Mouse (Mus musculus) c-Kit-negative CD71-positive TER-119-positive erythroid progenitor cells, embryonic 14.5 days (primary cell): Measurements from ENCODE around the gene Kcnn3.
A peak's percentile ranks its signal among the peaks of the same experiment; 100 is the strongest.

ENCODE experiments used
- DNase-seq: peaks from one replicate; pipeline ENCODE4 v3.0.0-alpha.2; 2013; ENCODE audit warnings: low read depth, low spot score

The Kcnn3 gene

GRCm38 (mm10) chr3:89565371-89565770 lies 45.4 kb downstream of the Kcnn3 start:
- no peak for DNase-seq

GRCm38 (mm10) chr3:89569058-89569457 lies 49.1 kb downstream of the Kcnn3 start:
- DNase-seq: peak; percentile 9

- no peak for DNase-seq
These were observed 49.9 kb downstream of the Kcnn3 start for GRCm38 (mm10) chr3:89569707-89570324.

GRCm38 (mm10) chr3:89570362-89570761 lies 50.4 kb downstream of the Kcnn3 start:
- DNase-seq: no peak

GRCm38 (mm10) chr3:89574260-89574659 lies 54.3 kb downstream of the Kcnn3 start:
- DNase-seq: no peak

GRCm38 (mm10) chr3:89576381-89576780 lies 56.4 kb downstream of the Kcnn3 start:
- no peak for DNase-seq

GRCm38 (mm10) chr3:89577154-89577553 lies 57.2 kb downstream of the Kcnn3 start:
- no peak for DNase-seq

- DNase-seq: no peak
These were observed 58.1 kb downstream of the Kcnn3 start for GRCm38 (mm10) chr3:89578083-89578482.

- DNase-seq: no peak
These were observed 58.8 kb downstream of the Kcnn3 start for GRCm38 (mm10) chr3:89578803-89579202.

- no peak for DNase-seq
These were observed 64.3 kb downstream of the Kcnn3 start for GRCm38 (mm10) chr3:89584254-89584653.

GRCm38 (mm10) chr3:89588436-89588835 lies 68.5 kb downstream of the Kcnn3 start:
- no peak for DNase-seq

- DNase-seq: no peak
These were observed 69.4 kb downstream of the Kcnn3 start for GRCm38 (mm10) chr3:89589321-89589720.

GRCm38 (mm10) chr3:89590386-89590785 lies 70.4 kb downstream of the Kcnn3 start:
- DNase-seq: no peak

- DNase-seq: no peak
These were observed 71.5 kb downstream of the Kcnn3 start for GRCm38 (mm10) chr3:89591461-89591860.

- DNase-seq: no peak
These were observed 72.8 kb downstream of the Kcnn3 start for GRCm38 (mm10) chr3:89592809-89593208.

GRCm38 (mm10) chr3:89593524-89593923 lies 73.6 kb downstream of the Kcnn3 start:
- DNase-seq: no peak

GRCm38 (mm10) chr3:89598361-89598760 lies 78.4 kb downstream of the Kcnn3 start:
- no peak for DNase-seq

- DNase-seq: no peak
These were observed 79.0 kb downstream of the Kcnn3 start for GRCm38 (mm10) chr3:89598967-89599366.

GRCm38 (mm10) chr3:89601060-89601459 lies 81.1 kb downstream of the Kcnn3 start:
- no peak for DNase-seq

- no peak for DNase-seq
These were observed 83.3 kb downstream of the Kcnn3 start for GRCm38 (mm10) chr3:89603300-89603699.

GRCm38 (mm10) chr3:89605235-89605634 lies 85.3 kb downstream of the Kcnn3 start:
- DNase-seq: no peak

GRCm38 (mm10) chr3:89607327-89607726 lies 87.4 kb downstream of the Kcnn3 start:
- no peak for DNase-seq

GRCm38 (mm10) chr3:89612048-89612447 lies 92.1 kb downstream of the Kcnn3 start:
- DNase-seq: no peak
